Mouse (Mus musculus): ENCODE measurements around the gene Mas1.

Gene Mas1

DNA sequence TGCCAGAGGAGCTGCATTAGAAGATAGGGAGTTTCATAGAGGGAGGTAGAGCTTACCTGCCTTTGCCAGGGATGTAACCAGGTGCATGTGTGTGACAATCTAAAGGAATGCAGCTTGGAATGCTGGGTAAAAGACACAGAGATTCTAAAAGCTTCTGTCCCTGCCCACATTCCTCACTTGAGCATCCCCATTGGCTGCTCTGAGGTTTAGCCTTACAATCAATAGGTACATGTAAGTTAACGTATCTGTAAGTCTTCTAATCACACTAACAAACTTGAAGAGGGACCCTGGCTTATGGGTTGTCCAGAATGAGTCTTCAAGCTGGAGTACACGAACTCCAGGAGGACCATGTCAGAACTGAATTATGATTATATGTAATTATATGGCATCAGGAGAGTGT is at the start of gene Mas1:
TSS of gene Mas1 (minus strand) at position 101 of the 400 bp plus-strand sequence.
- no peak for TF ChIP-seq GATA4 (IDR thresholded peaks at IDR 0.05; ENCODE audit: insufficient replicate concordance, low read length)

DNA sequence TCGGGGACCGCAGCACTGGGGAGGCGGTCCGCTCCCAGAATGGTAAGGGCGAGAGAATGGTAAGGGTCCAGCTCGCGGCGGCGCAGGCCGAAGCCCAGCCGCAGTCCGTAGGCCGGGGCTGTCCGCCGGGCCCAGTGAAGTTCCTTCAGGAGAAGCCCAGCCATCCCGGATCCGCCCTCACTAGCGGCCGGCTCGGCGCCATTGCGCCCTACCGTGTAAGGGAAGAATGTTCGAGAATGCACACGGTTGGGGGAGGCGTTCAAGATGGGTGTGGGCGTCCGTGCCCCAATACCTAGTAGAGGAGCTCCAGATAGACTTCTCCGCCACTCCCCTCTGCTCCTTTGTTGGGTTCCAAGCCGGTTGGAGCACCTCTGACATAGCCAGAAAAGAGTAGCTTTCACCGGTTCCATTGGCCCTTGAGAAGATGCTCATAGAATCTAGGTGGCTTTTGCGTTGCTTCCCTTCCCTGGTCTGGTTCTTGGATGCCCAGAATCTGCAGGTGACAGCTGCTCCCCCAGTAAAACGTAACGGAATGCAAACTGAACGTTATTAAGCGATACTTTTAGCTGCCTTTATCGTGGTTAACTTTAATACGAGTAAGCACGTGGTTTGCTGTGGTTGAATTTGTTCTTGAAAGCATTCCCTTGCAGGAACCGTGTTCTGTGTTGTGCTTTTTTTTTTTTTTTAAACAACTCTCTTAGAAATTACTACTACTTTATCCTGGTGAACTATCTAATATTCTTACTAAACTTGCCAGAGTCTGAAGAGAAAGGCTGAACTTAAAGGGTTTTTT is 48.8 kb upstream of the Mas1 start:
- no peak for TF ChIP-seq GATA4 (IDR thresholded peaks at IDR 0.05; ENCODE audit: insufficient replicate concordance, low read length)

DNA sequence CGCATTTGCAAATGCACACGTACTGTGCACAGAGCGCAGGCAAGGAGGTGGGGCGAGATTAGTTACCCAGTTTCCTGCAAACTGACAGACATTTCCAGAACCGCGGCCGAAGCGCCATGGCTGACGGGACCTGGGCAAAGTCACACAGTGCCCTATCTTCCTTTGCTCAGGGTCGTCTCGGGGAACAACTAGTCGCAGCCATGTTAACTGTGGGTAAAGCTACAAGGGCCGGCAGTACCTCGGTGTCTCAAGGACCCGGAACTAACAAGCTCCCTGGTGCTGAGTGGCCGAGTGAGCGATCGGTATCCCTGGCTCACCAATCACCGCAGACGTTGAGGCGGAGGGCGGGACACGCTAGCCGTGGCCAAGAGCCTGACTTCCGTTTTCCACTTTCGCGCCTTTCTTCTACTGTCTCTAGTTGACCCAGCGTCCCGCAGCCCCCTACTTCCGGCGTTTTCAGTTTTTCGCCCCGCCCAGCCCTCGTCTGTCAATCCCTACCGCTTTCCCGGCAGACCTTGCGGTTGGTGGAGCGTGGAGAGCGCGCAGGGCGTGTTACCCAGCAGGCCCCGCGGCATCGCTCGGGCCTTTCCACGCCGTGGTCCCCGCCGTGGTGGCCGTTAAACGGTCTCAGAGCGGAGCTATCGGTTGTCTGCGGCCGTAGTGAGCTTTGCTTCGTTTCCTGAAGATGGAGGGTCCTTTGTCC is 48.1 kb upstream of the Mas1 start, which contains the start of gene Mrpl18:
TSS of gene Mrpl18 (minus strand) at position 465 of the 703 bp plus-strand sequence.
- no peak for TF ChIP-seq GATA4 (IDR thresholded peaks at IDR 0.05; ENCODE audit: insufficient replicate concordance, low read length)

DNA sequence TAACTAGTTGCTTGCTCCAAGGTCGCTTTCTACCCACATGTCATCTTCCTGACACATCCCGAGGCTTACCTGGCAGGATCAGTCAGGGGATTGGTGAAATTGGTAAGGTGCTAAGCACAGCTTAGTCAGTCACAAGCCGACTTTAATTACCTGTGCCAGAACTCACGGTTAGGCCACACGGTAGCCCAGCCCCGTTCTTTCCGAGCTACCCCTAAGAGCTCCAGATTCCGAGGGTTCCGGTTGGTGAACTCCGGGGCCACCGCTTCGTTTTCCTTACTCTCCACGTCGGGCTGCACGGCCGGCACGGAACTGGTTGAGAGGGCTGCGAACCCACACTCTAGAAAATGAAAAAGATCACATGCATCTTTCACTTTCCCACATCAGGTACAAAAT is 47.5 kb upstream of the Mas1 start, which contains the start of gene Tcp1:
TSS of gene Tcp1 (plus strand) at position 214 of the 393 bp plus-strand sequence.
- TF ChIP-seq GATA4 (IDR thresholded peaks at IDR 0.05; ENCODE audit: insufficient replicate concordance, low read length), result no peak

DNA sequence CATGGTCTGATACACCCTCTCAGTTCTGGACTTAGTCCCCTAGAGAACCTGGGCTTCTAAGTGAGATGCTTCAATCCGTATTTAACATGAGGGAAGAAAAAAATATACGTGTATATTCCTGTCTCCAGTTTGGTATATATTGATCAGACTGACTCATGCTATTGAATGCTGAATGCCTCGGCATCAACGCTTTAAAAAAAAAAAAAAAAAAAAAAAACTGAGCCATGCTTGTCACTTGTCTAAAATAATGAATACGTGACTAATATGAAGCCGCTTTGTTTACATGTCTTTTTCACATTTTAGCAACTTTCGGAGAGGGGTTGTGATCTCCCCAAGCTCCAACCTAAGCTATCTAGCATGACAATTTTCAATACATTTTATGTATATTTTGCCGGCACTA is 42.4 kb upstream of the Mas1 start:
- no peak for TF ChIP-seq GATA4 (IDR thresholded peaks at IDR 0.05; ENCODE audit: insufficient replicate concordance, low read length)

DNA sequence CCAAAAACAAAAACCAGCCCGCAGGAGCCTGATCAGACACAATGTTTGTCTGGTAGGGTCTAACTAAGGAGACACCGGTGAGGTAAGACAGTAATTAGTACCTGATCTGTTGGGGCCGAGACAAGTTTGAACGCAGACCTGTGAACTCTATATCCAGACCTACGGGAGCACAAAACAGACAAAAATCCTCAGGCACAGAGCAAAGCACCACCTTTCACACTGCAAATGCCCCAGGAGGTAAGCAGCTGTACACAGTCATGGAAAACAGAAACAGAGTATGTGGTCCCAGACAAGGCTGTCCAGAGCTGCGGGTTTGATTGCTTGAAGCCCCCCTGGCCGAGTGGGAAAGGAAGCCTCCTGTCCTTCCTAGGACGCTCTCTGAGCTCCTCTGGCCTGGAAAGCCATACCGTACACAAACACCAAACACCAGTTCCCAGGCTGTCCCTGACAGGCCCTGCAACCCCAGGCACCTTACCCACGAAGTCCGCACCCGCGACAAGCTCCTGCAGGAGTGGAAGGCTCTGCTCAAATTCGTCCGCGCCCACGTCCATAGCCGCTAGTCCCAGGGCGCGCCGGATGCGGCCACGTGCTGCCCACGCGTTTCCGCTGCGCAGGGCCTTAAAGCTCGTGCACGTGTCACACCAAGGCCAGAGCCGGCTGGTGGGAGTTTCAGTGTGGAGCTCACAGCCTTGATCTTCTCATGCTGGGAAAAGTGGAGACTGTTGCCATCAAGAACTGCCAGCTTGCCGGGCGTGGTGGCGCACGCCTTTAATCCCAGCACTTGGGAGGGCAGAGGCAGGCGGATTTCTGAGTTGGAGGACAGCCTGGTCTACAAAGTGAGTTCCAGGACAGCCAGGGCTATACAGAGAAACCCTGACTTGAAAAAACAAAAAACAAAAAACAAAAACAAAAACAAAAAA is 41.7 kb upstream of the Mas1 start, which contains the start of gene Pnldc1:
TSS of gene Pnldc1 (minus strand) at position 870 of the 920 bp plus-strand sequence.
- TF ChIP-seq GATA4 (IDR thresholded peaks at IDR 0.05; ENCODE audit: insufficient replicate concordance, low read length), result no peak

DNA sequence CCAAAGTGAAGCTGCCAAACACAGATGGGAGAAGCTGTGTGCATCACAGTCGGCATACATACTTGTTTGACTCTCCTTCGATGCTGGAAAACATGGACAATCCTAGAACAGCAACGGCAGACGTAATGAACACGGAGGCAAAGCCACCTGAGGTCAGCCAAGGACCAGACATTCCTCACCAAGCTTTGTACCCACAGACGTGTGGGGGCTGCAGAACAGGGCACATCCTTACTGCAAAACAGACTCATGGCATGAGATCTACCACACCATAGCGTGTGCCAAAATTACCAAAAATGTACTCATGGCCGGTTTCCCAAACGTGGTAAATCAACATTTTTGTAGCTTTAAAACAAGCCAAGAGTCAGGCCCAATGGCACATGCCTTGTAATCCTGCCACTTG is 38.5 kb upstream of the Mas1 start:
- no peak for TF ChIP-seq GATA4 (IDR thresholded peaks at IDR 0.05; ENCODE audit: insufficient replicate concordance, low read length)

DNA sequence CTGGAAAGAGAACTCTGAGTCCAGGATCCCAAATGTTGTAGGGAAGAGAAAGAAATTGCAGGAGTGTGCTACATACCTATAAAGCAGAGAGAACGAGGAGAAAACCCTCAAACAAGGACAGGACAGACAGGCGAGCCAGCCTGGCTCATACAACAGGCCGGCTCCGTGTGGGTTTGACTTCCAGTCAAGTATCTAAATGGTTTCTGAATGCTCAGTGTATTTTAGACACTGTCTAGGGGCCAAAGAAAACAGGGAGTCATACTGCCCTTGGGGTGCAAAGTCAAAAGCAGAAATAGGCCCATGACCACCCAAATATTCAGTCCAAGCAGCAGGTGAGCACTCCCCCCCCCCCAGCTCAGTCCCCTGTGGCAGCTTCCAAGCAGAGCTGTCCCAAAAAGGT is 37.9 kb upstream of the Mas1 start:
- TF ChIP-seq GATA4 (IDR thresholded peaks at IDR 0.05; ENCODE audit: insufficient replicate concordance, low read length), result no peak

DNA sequence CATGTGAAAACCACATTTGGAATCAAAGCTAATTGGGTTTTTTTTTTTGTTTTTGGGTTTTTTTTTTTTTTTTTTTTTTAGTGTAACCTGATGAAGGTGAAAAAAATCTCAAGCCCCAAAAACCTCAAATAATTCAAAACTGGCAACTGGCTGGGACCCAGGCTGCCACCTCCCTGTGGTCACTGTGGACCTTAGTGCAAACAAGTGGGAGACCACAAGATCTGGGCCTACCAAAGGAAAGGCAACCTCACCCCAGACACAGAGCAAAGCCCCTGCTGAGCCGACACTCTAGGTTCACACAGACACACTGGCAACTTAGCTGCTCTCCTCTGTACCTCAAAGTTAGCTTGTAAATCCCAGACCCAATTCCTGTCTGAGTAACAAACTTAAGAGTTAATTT is 36.4 kb upstream of the Mas1 start:
- TF ChIP-seq GATA4 (IDR thresholded peaks at IDR 0.05; ENCODE audit: insufficient replicate concordance, low read length), result no peak

DNA sequence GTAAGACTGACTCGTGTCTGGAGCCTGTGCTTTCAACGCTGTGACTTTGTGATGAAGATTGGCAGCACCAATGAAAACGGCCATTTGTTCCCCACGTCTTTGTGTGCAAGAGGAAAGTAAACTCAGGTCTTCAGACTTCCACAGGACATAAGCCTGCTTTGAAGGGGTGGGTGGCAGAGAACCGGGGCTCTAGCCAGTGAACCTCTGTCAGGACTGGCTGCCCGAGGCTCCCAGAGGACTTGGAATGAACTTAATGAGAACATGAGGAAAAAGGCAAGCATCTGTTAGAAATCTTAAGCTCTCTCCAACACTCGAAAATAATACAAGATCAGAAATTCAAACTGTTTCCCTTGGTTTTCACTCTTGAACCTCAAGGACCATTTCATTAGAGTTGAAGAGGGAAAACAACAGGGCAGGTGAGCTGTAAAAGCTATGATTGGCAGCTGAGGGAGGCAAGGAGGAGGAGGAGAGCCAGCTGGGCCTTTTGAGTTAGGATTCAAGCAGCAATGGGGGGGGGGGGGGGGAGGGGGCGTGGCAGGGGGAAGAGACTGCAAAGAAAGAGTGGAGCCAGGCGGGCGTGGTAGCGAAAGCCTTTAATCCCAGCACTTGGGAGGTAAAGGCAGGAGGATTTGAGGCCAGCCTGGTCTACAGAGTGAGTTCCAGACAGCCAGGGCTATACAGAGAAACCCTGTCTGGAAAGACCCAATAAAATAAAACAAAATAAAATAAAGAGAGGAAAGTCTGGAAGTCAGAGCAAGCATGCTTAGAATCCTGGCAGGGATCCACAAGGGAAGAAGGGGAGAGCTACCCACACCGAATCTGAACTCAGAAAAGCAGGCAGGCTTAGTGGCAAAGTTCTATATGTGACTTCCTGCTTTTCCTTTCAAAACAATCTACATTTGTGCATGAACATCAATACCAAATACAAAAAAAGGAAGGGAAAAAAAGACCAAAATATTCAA is 35.7 kb upstream of the Mas1 start:
- no peak for TF ChIP-seq GATA4 (IDR thresholded peaks at IDR 0.05; ENCODE audit: insufficient replicate concordance, low read length)

DNA sequence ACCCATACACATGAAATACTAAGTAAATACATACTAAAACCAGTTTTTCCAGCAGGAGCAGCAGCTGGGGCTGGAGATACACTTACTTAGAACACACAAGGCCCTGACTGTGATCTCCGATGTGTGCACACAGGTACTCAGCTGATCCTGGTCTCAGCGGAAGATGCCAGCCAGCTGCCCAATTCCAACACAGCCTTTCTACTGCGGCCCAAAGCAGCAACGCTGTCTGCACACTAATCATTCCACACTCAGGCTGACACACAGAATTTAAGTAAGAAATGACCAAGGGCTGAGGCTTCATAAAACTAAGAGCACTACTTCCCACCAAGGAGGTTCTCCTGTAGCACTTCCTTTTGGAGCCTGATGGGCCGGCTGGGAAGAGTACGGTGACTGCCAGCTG is 34.3 kb upstream of the Mas1 start:
- no peak for TF ChIP-seq GATA4 (IDR thresholded peaks at IDR 0.05; ENCODE audit: insufficient replicate concordance, low read length)

DNA sequence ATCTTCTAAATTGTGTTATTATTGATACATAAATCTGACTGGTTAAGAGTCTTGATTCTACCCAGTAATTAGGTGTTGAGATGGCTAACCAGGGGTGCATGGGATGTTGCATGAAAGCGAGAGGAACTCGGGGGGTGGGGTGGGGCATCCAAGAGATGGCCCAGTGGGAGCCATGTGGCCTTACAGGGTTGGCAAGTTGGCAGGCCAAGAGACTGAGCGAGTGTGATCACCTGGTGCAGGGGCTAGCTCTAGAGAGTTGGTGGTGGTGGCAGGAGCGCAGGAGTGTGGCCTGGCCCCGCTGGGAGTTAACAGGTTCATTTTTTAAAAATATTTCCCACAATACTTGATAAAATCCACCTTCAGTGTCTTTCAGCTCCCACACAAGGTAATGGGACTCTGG is 29.7 kb upstream of the Mas1 start:
- no peak for TF ChIP-seq GATA4 (IDR thresholded peaks at IDR 0.05; ENCODE audit: insufficient replicate concordance, low read length)

DNA sequence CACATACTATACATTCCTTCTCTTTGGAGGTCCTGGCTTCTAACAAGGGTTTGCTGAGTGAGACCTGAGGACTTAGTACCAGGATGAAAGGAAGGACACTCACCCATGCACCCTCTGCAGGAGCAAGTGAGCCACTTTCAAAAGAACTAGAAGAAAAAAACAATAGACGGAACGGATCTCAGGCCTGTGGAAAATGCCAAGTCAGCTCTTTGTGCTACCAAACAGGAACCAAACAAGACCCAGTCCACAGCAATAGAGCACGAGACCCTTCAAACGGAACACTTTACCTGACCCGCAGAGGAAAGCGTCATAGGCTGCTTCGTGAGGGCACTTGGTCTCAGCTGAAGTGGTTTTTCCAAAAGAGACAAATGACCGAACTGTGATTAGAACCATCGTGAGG is 24.1 kb upstream of the Mas1 start:
- TF ChIP-seq GATA4 (IDR thresholded peaks at IDR 0.05; ENCODE audit: insufficient replicate concordance, low read length), result no peak

DNA sequence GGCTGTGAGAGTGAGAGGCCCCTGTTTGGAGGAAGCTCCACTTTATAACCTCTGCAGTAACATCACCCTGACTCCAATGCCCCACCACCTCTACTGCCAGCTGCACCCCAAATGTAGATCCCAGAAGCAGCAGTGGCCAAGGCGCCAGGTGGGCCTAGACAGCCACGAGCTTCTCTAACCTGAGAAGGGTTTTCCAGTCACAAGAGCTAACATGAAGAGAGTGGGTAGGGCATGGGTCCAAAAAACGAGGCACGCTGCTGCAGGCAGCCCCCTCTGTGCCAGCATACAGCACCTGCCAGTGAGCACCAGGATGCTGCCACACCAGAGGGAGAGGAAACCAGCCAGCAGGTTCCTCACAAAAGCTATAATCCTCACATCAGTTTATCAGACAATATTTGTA is 23.1 kb upstream of the Mas1 start:
- TF ChIP-seq GATA4 (IDR thresholded peaks at IDR 0.05; ENCODE audit: insufficient replicate concordance, low read length), result no peak

All from liver, adult (tissue).